Mouse (Mus musculus) heart, embryonic 14.5 days (tissue): ENCODE results near the gene Cbfa2t3. TPM values are rescaled to one million over a fixed set of nuclear protein-coding genes. Genes with fewer than 3 reads are reported as not detected.

Experiments
- ATAC-seq: fragments of 200-750 bp; cut with Nextera tagmentation; 2 replicates; pipeline ENCODE4 v1.8.0; 2017; ENCODE audit warnings: low read depth, moderate TSS enrichment; ENCODE audit not compliant: insufficient number of reproducible peaks, insufficient read depth, low FRiP score
- H3K27ac ChIP-seq, 2 experiments: fragments of 200-500 bp in 1 of 2; fragments of 300-500 bp in 1 of 2; sonication (generic) in 1 of 2; replicated peaks in 1 of 2; 2 replicates each; pipeline ENCODE4 v1.5.1; 2012 to 2014; ENCODE audit warnings: low read depth in 2 of 2, low read length in 2 of 2, control low read depth in 1 of 2, mild to moderate bottlenecking in 1 of 2, mixed read lengths in 1 of 2; ENCODE audit not compliant: control insufficient read depth in 1 of 2, insufficient read depth in 1 of 2
- H3K27me3 ChIP-seq: fragments of 300-500 bp; sonication (generic); 2 replicates; pipeline ENCODE4 v1.6.1; 2014; ENCODE audit warnings: mild to moderate bottlenecking, low read length, control low read depth; ENCODE audit not compliant: control insufficient read depth, insufficient read depth
- H3K36me3 ChIP-seq: fragments of 300-500 bp; sonication (generic); 2 replicates; pipeline ENCODE4 v1.6.1; 2014; ENCODE audit warnings: mild to moderate bottlenecking, control low read depth, low read length, mixed read lengths; ENCODE audit not compliant: control insufficient read depth, insufficient read depth
- H3K4me1 ChIP-seq, 2 experiments: fragments of 200-500 bp in 1 of 2; fragments of 300-500 bp in 1 of 2; sonication (generic) in 1 of 2; 2 replicates each; pipeline ENCODE4 v1.6.1; 2012 to 2014; ENCODE audit warnings: low read length in 2 of 2, control low read depth in 1 of 2, mixed read lengths in 1 of 2; ENCODE audit not compliant: control insufficient read depth in 2 of 2, insufficient read depth in 2 of 2
- H3K4me2 ChIP-seq: fragments of 300-500 bp; sonication (generic); 2 replicates; pipeline ENCODE4 v1.6.1; 2014; ENCODE audit warnings: mild to moderate bottlenecking, low read length
- H3K4me3 ChIP-seq, 2 experiments: fragments of 200-500 bp in 1 of 2; fragments of 300-500 bp in 1 of 2; sonication (generic) in 1 of 2; 2 replicates each; pipeline ENCODE4 v1.5.1; 2012 to 2014; ENCODE audit warnings: low read length in 2 of 2, mild to moderate bottlenecking in 2 of 2, control low read depth in 1 of 2, low read depth in 1 of 2, moderate library complexity in 1 of 2; ENCODE audit not compliant: control insufficient read depth in 1 of 2, insufficient read depth in 1 of 2
- H3K9ac ChIP-seq: fragments of 300-500 bp; sonication (generic); 2 replicates; pipeline ENCODE4 v1.6.1; 2014; ENCODE audit warnings: mild to moderate bottlenecking, low read length
- H3K9me3 ChIP-seq: fragments of 300-500 bp; sonication (generic); 2 replicates; pipeline ENCODE4 v1.6.1; 2016; ENCODE audit warnings: low read length, control low read depth; ENCODE audit not compliant: control insufficient read depth
- WGBS: fragments of 180-500 bp; shearing (Covaris S2); extraction: QIAGEN DNeasy Blood & Tissue Kit; methylation state at CpG from one replicate; pipeline ENCODE4 v1.1.7; 2014; 5-methylcytosine and 5-hydroxymethylcytosine counted together
- polyA plus RNA-seq: library from polyadenylated mRNA; unstranded; fragments of >200 nt; fragmentation: Nextera tagmentation; extraction: Ambion mirVana; gene quantifications from 2 replicates; pipeline ENCODE4 v1.2.1, GENCODE M21; 2014

The Cbfa2t3 gene
- polyA plus RNA-seq, 1 experiment from 2014 or later, result 6.2 TPM

DNA sequence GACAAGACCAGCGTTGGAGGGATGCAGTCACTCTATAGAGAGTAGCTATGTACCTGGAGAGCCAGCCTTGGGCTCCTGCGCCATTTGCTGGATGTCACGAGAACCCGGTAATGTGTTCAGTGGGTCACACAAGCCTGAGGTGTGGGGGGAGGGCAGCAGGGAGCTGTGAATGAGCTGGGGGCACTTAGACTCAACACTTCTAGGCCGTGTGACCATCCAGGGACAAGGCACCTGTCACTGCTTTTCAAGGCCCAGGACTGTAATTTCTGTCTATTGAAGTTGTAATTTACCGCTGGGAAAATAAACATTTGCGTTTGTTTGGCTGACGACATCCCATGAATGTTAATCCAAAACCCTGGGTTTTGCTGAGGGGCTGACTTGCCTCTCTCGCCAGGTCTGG, 12.0 kb downstream of the Cbfa2t3 start:
- H3K4me1 ChIP-seq, result no peaks in the 10 kb centered on the region
- no peaks in the 10 kb centered on the region for H3K9me3 ChIP-seq
- peaks cover 27% of the 10 kb centered on the region for H3K27me3 ChIP-seq
- no peak overlapping the region for H3K4me2 ChIP-seq
- H3K4me3 ChIP-seq, result no peak overlapping the region
- H3K27ac ChIP-seq, result no peak overlapping the region
- H3K36me3 ChIP-seq, result no peaks in the 10 kb centered on the region
- 80% methylated on average over 9 of the region's 9 CpGs for WGBS
- ATAC-seq, result no peak
- H3K9ac ChIP-seq, result no peak overlapping the region

DNA sequence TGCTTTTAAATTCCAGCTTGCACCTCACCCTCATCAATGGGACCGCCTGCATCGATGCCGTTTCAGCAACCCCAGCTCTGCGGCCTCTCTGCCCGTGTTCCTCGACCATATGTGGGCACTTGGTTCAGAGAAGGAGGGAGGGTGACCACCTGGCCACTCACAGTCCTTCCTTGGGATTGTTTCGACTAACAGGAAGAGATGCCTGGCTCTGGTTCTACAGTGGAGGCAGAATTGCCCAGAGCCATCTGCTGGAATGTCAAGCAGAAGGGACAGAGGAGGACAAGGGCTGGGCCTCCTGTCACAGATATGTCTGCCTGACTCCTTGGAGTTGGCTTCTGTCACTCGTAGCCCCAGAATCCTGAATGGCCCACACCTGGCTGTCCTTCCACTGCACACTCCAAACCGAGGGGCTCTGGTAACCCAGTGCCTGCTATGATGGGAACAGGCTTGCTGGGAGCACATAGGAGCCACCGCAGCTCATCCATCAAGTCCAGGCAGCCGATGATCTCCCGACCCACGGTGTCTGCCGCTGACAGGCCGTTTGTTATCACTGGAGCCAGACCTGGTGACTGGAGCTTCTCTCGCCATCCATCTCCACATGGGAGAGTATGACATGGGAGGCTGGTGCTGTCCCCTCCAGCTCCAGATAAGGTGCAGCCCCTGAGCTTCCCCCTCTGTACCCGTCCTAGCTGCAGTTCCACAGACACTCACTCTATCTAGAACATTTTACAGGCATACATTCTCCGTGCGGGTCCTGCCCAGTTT, 13.6 kb downstream of the Cbfa2t3 start:
- 43% methylated on average over 19 of the region's 19 CpGs for WGBS
- ATAC-seq, result no peak
- H3K27ac ChIP-seq, result no peak overlapping the region
- H3K4me1 ChIP-seq, result no peaks in the 10 kb centered on the region
- H3K36me3 ChIP-seq, result no peaks in the 10 kb centered on the region
- H3K9ac ChIP-seq, result no peak overlapping the region
- no peak overlapping the region for H3K4me2 ChIP-seq
- no peaks in the 10 kb centered on the region for H3K9me3 ChIP-seq
- peaks cover 39% of the 10 kb centered on the region for H3K27me3 ChIP-seq
- H3K4me3 ChIP-seq, result no peak overlapping the region

DNA sequence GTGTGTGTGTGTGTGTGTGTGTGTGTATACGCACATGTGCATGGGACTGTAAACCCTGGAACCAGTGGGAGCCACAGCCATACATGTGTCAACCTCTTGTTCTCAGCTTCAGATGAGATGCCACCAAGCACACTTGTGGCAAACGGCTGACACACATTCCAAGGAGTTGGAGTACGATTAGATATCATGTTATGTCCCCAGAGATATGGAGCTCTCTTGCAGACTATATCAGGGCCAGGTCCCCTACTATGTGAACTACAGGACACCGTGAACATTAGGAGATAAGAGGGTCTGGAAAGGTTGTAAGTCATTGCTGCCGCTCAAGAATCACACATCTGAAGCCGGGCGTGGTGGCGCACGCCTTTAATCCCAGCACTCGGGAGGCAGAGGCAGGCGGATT, 16.1 kb downstream of the Cbfa2t3 start:
- ATAC-seq, result no peak
- no peaks in the 10 kb centered on the region for H3K36me3 ChIP-seq
- H3K27ac ChIP-seq, result no peak overlapping the region
- 75% methylated on average over 11 of the region's 11 CpGs for WGBS
- H3K9ac ChIP-seq, result no peak overlapping the region
- no peak overlapping the region for H3K4me3 ChIP-seq
- H3K27me3 ChIP-seq, result peaks cover 56% of the 10 kb centered on the region
- 0 out of 4 replicates have a peak, but pooled peaks cover 0 to 7% of the 10 kb centered on the region in 2 experiments for H3K4me1 ChIP-seq
- no peak overlapping the region for H3K4me2 ChIP-seq
- H3K9me3 ChIP-seq, result no peaks in the 10 kb centered on the region

DNA sequence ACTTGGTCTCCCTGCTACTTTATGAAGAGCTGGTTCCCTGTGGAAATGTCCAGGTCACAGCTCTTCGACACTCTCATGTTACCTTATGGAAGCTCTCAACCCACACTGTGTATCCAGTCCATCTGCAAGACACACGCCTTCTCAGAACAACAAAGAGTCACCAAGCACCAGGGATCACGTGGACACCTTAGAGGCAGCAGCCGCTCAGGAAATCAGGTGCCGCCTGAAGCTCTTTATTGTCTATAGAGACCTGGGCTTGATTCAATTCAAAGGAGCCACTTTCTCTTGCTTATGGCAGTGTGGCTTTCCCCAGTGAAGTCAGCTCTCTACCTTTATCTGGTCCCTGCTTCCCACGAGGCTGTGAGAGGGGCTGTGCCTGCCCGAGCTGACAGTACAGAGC, 18.7 kb downstream of the Cbfa2t3 start:
- Histone ChIP-seq H3K4me2 (no peak overlapping the region), H3K4me1 (peaks cover 0 to 19% of the 10 kb centered on the region in 2 experiments; a peak in 1 of 4 replicates), H3K9ac (no peak overlapping the region), H3K36me3 (no peaks in the 10 kb centered on the region), H3K27ac (no peak overlapping the region), H3K4me3 (no peak overlapping the region), H3K9me3 (no peaks in the 10 kb centered on the region), H3K27me3 (peaks cover 70% of the 10 kb centered on the region)
- ATAC-seq, result no peak
- 39% methylated on average over 7 of the region's 7 CpGs for WGBS

DNA sequence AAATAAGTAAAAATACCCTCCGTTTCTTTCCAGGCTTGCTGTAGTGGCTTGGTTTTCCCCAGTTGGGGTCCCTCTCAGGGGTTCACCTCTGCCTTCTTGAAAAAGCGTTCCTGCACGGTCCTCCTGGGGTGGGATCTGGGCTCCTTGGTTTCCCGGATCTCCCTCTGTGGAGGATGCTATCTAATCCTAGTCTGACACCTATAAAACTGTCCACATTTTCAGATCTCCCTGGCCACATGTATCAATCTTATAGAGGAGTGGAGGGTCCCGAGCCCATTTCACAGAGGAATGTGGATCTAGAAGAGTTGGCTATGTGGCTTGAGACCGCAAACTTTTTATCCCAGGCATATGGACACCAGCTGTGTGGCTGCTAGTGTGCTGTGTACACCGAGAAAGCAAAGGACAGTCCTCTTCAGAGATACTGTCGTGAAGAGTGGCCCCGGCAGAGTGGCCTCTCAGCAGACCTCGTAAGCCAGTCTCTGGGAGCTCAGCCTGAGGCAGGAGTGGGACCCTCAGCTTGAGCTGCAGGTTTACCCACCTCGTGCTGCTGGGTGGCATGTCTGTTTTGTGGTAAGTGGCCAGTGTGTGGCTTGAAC, 19.5 kb downstream of the Cbfa2t3 start:
- H3K4me3 ChIP-seq, result no peak overlapping the region; a peak in 1 of 4 replicates
- H3K4me1 ChIP-seq, result peaks cover 0 to 19% of the 10 kb centered on the region in 2 experiments; a peak in 1 of 4 replicates
- H3K9me3 ChIP-seq, result no peaks in the 10 kb centered on the region
- H3K27ac ChIP-seq, result no peak overlapping the region
- H3K9ac ChIP-seq, result 0 out of 2 replicates have a peak overlapping the region, but pooled peaks have one; percentile 3
- H3K36me3 ChIP-seq, result no peaks in the 10 kb centered on the region
- H3K4me2 ChIP-seq, result peak overlapping the region; percentile 96
- no peak for ATAC-seq
- WGBS, result 28% methylated on average over 11 of the region's 11 CpGs
- peaks cover 69% of the 10 kb centered on the region for H3K27me3 ChIP-seq

DNA sequence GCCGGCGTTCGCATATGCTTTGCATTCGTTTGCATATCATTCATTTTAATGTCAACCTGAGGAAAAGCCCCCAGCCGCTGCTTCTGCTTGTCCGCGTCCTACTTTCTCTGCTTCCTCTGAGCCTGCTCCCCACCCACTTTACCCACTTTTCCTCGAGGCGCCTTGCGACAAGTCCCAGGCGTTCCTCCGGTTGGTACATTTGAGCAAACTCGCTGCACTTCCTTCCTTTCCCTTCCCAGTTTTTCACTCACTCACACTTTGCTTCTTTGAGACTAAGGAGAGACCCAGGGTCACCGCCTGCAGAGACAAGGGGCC, 20.1 kb downstream of the Cbfa2t3 start:
- no peak for ATAC-seq
- peak overlapping the region in 1 of 2 experiments; percentile 77; a peak in 1 of 4 replicates for H3K27ac ChIP-seq

DNA sequence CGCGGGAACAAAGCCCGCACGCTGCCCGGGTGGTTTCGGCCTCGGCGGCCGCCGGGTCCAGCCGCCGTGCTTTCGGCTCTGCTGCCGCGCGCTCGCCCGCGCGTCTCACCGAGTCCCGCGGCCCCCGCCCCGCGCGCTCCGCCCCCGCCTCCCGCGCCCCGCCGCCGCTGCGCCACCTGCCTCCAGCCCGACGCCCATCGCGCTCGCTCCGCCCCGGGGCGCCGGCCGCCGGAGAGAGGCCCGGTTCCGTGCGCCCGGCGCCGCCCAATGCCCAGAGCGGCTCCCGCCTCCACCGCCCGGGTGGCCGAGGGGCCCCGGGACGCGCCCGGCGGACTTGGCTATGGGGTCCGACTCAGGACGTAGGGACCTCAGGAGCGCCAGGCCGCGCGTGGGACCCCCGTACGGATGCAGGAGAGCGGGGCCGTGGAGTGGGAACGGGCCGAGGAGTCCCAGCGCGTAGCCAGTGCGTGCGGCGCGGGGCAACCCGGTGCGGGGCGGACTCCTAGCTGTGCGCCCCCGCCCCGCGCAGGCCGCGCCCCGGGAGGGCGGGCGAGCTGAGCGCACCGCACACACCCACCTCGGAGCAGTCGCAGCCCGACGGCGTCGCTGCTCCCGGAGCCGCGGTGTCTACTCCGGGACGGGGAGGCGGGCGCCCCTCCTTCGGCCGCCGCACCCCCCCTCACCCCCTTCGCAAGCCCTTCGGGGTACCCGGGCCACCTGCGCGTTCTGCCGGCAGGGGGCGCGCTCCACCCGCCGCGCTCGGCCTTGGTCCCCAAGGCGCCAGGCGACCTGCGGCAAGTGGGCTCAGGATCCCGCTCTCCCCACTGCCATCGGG, 20.6 kb downstream of the Cbfa2t3 start:
- H3K27ac ChIP-seq, result peak overlapping the region; percentile 34 to 77; a peak in 3 of 4 replicates
- H3K4me1 ChIP-seq, result peaks cover 0 to 19% of the 10 kb centered on the region in 2 experiments; a peak in 1 of 4 replicates
- ATAC-seq, result peak; percentile 73
- no peaks in the 10 kb centered on the region for H3K9me3 ChIP-seq
- H3K36me3 ChIP-seq, result no peaks in the 10 kb centered on the region
- H3K9ac ChIP-seq, result peak overlapping the region; percentile 75
- H3K27me3 ChIP-seq, result peaks cover 72% of the 10 kb centered on the region
- H3K4me3 ChIP-seq, result peak overlapping the region; percentile 63 to 68
- WGBS, result under 1% methylated on average over 58 of the region's 127 CpGs
- peak overlapping the region; percentile 96 for H3K4me2 ChIP-seq

More for the DNA sequence above, 20.1 kb downstream of the Cbfa2t3 start:
- Histone ChIP-seq H3K9ac (peak overlapping the region; percentile 75), H3K4me1 (peaks cover 0 to 19% of the 10 kb centered on the region in 2 experiments; a peak in 1 of 4 replicates), H3K4me2 (peak overlapping the region; percentile 96), H3K27me3 (peaks cover 69% of the 10 kb centered on the region), H3K36me3 (no peaks in the 10 kb centered on the region), H3K9me3 (no peaks in the 10 kb centered on the region), H3K4me3 (peak overlapping the region; percentile 63 to 68)
- WGBS, result 1% methylated on average over 14 of the region's 14 CpGs
